Mouse (Mus musculus) liver, embryonic 13.5 days (tissue): ENCODE measurements around the gene Slc28a1. TPM values are rescaled to one million over a fixed set of nuclear protein-coding genes. Genes with fewer than 3 reads are reported as not detected.

Experiments used
- ATAC-seq: fragments of 200-750 bp; cut with Nextera tagmentation; 2 replicates; pipeline ENCODE4 v1.8.0; 2017; ENCODE audit warnings: low read depth, mild to moderate bottlenecking, moderate number of reproducible peaks, moderate library complexity
- DNase-seq: peaks from one replicate; pipeline ENCODE4 v3.0.0; 2022
- H3K27ac ChIP-seq: fragments of 300-500 bp; sonication (generic); 2 replicates; pipeline ENCODE4 v1.5.1; 2015; ENCODE audit warnings: moderate library complexity, mild to moderate bottlenecking, inconsistent platforms
- H3K27me3 ChIP-seq: fragments of 300-500 bp; sonication (generic); 2 replicates; pipeline ENCODE4 v1.6.1; 2015; ENCODE audit warnings: mild to moderate bottlenecking, inconsistent platforms
- H3K36me3 ChIP-seq: fragments of 300-500 bp; sonication (generic); 2 replicates; pipeline ENCODE4 v1.6.1; 2015; ENCODE audit warnings: mild to moderate bottlenecking, inconsistent platforms
- H3K4me1 ChIP-seq: fragments of 300-500 bp; sonication (generic); replicated peaks from 2 replicates; pipeline ENCODE4 v1.6.1; 2015; ENCODE audit warnings: inconsistent platforms
- H3K4me2 ChIP-seq: fragments of 300-500 bp; sonication (generic); 2 replicates; pipeline ENCODE4 v1.6.1; 2015; ENCODE audit warnings: inconsistent platforms, mild to moderate bottlenecking, moderate library complexity
- H3K4me3 ChIP-seq: fragments of 300-500 bp; sonication (generic); replicated peaks from 2 replicates; pipeline ENCODE4 v1.5.1; 2015; ENCODE audit warnings: mild to moderate bottlenecking, inconsistent platforms
- H3K9ac ChIP-seq: fragments of 300-500 bp; sonication (generic); 2 replicates; pipeline ENCODE4 v1.6.1; 2015; ENCODE audit warnings: mild to moderate bottlenecking, inconsistent platforms
- H3K9me3 ChIP-seq: fragments of 300-500 bp; sonication (generic); replicated peaks from 2 replicates; pipeline ENCODE4 v1.6.1; 2016; ENCODE audit warnings: inconsistent platforms
- WGBS: fragments of 180-500 bp; shearing (Covaris S2); methylation state at CpG from one replicate; pipeline ENCODE4 v1.1.7; 2015; ENCODE audit not compliant: insufficient replicate concordance; 5-methylcytosine and 5-hydroxymethylcytosine counted together
- polyA plus RNA-seq: library from polyadenylated mRNA; unstranded; fragments of >200 nt; fragmentation: Nextera tagmentation; extraction: Ambion mirVana; gene quantifications from 2 replicates; pipeline ENCODE4 v1.2.1, GENCODE M21; 2015

The Slc28a1 gene
- polyA plus RNA-seq, 1 experiment from 2014 or later = 0.54 TPM

DNA sequence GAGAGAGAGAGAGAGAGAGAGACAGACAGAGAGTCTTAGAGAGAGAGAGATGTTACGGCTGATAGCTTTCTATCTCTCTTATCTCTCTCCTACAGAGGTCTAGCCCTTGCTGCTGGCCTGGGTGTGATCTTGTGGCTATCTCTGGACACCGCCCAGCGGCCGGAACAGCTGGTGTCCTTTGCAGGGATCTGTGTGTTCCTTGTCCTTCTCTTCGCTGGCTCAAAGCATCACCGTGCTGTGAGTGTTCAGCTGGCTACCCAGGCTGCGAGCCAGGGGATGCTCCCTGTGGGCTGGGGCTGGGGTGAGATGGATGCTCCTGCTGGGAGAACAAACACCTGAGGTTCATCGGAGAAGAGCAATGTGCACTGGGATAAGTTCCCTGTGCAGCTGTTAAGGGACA lies 10.2 kb downstream of the Slc28a1 start:
- Histone ChIP-seq H3K4me1 (peaks cover 42% of the 10 kb centered on the region), H3K9ac (peak overlapping the region; percentile 62), H3K9me3 (no peaks in the 10 kb centered on the region), H3K4me2 (peak overlapping the region; percentile 69), H3K4me3 (peak overlapping the region; percentile 35), H3K36me3 (no peaks in the 10 kb centered on the region), H3K27ac (peak overlapping the region; percentile 88), H3K27me3 (no peaks in the 10 kb centered on the region; the same call in 1 of the 2 replicates)
- WGBS = 38% methylated on average over 8 of the region's 8 CpGs
- DNase-seq (peak; percentile 70), ATAC-seq (peak; percentile 89)

DNA sequence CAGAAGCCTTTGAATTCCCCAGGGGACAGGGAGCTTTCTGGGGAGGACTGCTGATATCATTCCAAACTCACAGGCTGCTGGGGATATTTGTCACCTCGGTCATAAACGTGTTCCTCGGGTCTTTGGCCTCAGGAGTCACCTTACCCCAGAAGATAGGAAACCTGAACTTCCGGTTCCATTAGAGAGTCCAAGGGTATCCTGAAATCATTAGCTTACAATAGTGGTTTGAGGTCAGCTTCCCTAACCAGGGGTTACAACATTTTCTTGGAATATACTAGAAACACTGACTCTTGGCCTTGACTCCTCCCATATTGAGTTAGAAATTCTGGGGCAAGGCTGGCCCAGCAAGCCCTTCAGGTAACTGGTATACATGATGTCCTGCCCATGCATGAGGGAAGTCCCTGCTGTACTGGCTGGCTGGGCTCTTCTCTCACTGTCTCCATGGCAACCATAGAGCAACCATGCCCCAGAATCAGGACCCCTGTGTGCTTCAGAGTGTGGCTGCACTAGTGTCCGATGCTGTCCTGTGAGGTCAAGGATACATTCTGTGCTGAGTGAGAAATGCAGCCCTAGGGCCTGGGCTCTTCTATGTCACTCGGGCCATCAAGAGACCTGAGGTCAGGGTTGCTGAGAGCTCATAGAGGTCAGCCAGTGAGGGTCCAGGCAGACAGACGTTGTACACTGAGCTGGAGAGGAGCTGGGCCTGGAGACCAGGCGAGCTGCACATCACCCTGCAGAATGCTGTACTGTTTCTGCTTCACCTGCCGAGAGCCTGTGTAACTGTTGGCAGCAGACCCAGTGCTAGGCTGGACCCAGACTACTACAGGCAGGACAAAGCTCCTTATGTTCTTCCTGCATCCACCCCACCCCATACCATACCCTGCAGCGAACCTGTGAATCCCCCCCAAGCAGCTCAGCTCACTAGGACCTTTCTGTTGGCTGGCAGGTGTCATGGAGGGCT lies 10.9 kb downstream of the Slc28a1 start:
- H3K36me3 ChIP-seq = no peaks in the 10 kb centered on the region
- ATAC-seq (no peak), DNase-seq (no peak)
- peak overlapping the region; percentile 88 for H3K27ac ChIP-seq
- WGBS = 64% methylated on average over 10 of the region's 10 CpGs
- no peaks in the 10 kb centered on the region for H3K9me3 ChIP-seq
- H3K4me2 ChIP-seq = peak overlapping the region; percentile 69
- peak overlapping the region; percentile 35 for H3K4me3 ChIP-seq
- H3K27me3 ChIP-seq = no peaks in the 10 kb centered on the region; the same call in 1 of the 2 replicates
- peaks cover 42% of the 10 kb centered on the region for H3K4me1 ChIP-seq
- peak overlapping the region; percentile 62 for H3K9ac ChIP-seq

DNA sequence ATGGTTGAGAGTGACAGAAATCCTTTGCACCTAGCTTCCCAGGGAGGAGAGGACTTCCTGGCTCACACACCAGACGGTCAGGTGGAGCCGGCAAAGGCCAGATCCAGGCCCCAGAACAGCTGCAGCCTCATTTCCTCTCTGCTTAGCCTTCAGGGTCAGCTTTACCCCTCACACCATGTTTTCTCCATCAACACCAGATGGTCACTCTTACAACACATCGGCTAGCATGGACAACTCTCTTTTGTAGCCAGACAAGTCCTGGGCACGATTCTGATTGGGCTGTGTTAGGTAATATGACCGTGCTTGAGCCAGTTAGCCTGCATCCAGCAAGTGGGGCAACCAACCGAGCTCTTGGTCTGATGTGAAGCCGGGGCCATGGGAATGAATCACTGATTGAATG lies 17.3 kb downstream of the Slc28a1 start:
- H3K27ac ChIP-seq = no peak overlapping the region
- H3K9ac ChIP-seq = no peak overlapping the region
- no peaks in the 10 kb centered on the region for H3K9me3 ChIP-seq
- 61% methylated on average over 7 of the region's 7 CpGs for WGBS
- H3K27me3 ChIP-seq = no peaks in the 10 kb centered on the region; the same call in 1 of the 2 replicates
- peaks cover 8% of the 10 kb centered on the region for H3K4me1 ChIP-seq
- H3K4me2 ChIP-seq = no peak overlapping the region
- H3K4me3 ChIP-seq = no peak overlapping the region
- no peak for DNase-seq
- no peak for ATAC-seq
- H3K36me3 ChIP-seq = no peaks in the 10 kb centered on the region

DNA sequence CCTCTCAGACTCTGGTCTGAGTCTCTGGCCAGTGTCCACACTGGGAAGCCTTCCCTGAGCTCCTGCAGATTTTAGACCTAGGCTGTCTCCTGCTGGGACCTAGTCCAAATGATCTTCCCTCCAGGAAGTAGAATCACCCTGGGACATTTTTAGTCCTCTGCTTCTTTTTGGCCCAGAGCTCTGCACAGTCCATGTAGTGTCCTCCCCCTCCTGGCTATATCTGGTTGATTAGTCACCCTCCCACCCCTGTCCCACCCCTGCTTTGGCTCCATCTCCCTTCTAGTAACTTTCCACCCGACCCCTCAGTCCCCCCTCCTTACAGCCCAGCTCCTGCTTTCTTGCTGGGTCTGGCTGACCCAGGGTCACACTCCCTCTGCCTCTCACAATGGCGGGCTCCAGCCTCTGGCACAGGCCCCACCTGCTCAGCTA lies 18.3 kb downstream of the Slc28a1 start:
- no peak overlapping the region for H3K9ac ChIP-seq
- H3K4me3 ChIP-seq = no peak overlapping the region
- no peaks in the 10 kb centered on the region for H3K36me3 ChIP-seq
- 34% methylated on average over 2 of the region's 2 CpGs for WGBS
- DNase-seq (no peak), ATAC-seq (no peak)
- H3K4me1 ChIP-seq = peaks cover 8% of the 10 kb centered on the region
- no peaks in the 10 kb centered on the region; the same call in 1 of the 2 replicates for H3K27me3 ChIP-seq
- H3K9me3 ChIP-seq = no peaks in the 10 kb centered on the region
- H3K4me2 ChIP-seq = no peak overlapping the region
- H3K27ac ChIP-seq = no peak overlapping the region

DNA sequence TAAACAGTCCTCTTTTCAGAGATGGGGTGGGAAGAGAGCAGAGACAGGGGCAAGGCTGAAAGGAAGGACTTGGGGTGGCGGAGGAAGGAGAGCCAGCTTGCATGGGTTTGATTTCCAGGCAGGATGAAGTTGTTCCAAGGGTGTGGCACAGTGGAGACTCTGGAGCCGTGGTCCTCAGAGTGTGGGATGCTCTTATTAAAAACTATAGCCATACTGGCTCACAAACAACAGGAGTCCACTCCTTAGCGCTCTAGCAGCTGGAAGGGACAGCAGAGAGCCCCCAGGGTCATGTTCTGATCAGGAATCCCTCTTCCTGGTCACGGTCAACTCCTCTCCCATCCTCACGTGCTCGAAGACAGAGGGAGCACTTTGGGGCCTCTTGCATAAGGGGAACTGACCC lies 18.8 kb downstream of the Slc28a1 start:
- Histone ChIP-seq H3K4me1 (peaks cover 8% of the 10 kb centered on the region), H3K27me3 (no peaks in the 10 kb centered on the region; the same call in 1 of the 2 replicates), H3K36me3 (no peaks in the 10 kb centered on the region), H3K4me3 (no peak overlapping the region), H3K9ac (no peak overlapping the region), H3K27ac (no peak overlapping the region), H3K9me3 (no peaks in the 10 kb centered on the region), H3K4me2 (no peak overlapping the region)
- WGBS = 61% methylated on average over 6 of the region's 6 CpGs
- ATAC-seq = no peak
- DNase-seq = no peak

DNA sequence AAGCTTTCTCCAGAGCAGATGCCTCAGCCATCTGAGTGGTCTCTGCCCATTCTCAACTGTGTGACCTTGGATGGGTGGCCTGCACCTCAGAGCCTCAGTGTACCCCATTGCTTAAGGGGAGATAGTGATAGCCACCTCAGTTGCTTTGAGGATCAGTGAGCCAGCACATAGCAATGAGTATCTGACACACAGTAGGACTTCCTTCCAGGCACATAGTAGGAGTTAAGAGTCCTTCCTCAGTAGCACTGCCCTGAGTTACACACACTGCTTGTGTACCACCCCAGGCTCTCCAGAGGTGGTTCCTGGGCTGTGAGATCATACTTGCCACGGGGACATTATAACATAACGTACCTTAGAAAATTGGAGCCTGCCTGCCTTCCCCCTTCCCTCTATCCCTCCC lies 19.3 kb downstream of the Slc28a1 start:
- 55% methylated on average over 2 of the region's 2 CpGs for WGBS
- no peak overlapping the region for H3K27ac ChIP-seq
- peaks cover 8% of the 10 kb centered on the region for H3K4me1 ChIP-seq
- H3K4me3 ChIP-seq = no peak overlapping the region
- H3K36me3 ChIP-seq = no peaks in the 10 kb centered on the region
- H3K9me3 ChIP-seq = no peaks in the 10 kb centered on the region
- DNase-seq (no peak), ATAC-seq (no peak)
- H3K9ac ChIP-seq = no peak overlapping the region
- H3K4me2 ChIP-seq = no peak overlapping the region
- no peaks in the 10 kb centered on the region; the same call in 1 of the 2 replicates for H3K27me3 ChIP-seq

DNA sequence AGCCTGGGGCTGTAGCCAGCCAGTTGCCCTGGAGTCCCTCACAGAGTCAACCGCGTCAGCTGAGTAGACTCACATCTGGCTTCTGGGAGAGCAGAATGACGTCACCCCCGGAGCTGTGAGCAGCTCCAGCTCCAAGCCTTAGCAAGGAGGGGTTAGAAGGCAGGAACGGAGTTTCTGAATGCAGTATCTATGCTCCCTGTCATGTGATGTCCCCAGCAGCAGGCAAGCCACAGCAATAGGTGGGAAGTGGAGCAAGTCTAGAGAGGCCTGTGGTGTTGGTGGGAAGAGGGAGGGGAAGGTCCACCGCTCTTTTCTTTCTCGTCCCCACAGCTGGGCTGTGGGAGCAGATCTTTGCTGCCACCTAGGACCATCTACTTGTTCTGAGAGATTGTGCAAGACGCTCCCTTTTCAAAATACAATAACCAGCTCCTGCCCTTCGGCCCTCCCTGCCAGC lies 20.0 kb downstream of the Slc28a1 start:
- H3K4me3 ChIP-seq = no peak overlapping the region

DNA sequence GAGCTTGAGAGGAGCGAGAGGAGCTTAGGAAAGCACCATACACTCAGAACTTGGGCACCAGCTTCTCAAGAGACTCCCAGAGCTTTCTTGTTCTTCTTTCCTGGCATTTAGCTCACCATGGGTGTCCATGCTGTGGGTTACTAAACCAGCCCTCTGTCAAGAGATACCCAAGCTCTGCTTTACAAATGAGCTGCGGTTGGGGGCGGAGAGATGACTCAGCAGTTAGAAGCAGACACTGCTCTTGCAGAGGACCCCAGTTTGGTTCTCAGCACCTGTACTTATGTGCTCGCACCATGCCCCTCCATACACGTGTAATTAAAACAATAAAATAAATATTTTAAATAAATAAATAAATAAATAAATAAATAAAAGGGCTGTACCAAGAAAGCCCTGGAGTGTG lies 22.7 kb downstream of the Slc28a1 start:
- H3K4me1 ChIP-seq = peaks cover 8% of the 10 kb centered on the region
- no peak overlapping the region for H3K4me2 ChIP-seq
- no peak overlapping the region for H3K27ac ChIP-seq
- WGBS = 66% methylated on average over 5 of the region's 5 CpGs
- DNase-seq = no peak
- H3K4me3 ChIP-seq = no peak overlapping the region
- H3K9me3 ChIP-seq = no peaks in the 10 kb centered on the region
- ATAC-seq = no peak
- H3K36me3 ChIP-seq = no peaks in the 10 kb centered on the region
- H3K9ac ChIP-seq = no peak overlapping the region
- H3K27me3 ChIP-seq = no peaks in the 10 kb centered on the region; the same call in 1 of the 2 replicates

More for the DNA sequence above, 20.0 kb downstream of the Slc28a1 start:
- ATAC-seq (peak; percentile 59), DNase-seq (no peak)
- H3K36me3 ChIP-seq = no peaks in the 10 kb centered on the region
- no peaks in the 10 kb centered on the region; the same call in 1 of the 2 replicates for H3K27me3 ChIP-seq
- 18% methylated on average over 9 of the region's 9 CpGs for WGBS
- H3K27ac ChIP-seq = no peak overlapping the region
- no peaks in the 10 kb centered on the region for H3K9me3 ChIP-seq
- peak overlapping the region; percentile 25; the same call in 1 of the 2 replicates for H3K4me2 ChIP-seq
- peaks cover 8% of the 10 kb centered on the region for H3K4me1 ChIP-seq
- no peak overlapping the region for H3K9ac ChIP-seq

DNA sequence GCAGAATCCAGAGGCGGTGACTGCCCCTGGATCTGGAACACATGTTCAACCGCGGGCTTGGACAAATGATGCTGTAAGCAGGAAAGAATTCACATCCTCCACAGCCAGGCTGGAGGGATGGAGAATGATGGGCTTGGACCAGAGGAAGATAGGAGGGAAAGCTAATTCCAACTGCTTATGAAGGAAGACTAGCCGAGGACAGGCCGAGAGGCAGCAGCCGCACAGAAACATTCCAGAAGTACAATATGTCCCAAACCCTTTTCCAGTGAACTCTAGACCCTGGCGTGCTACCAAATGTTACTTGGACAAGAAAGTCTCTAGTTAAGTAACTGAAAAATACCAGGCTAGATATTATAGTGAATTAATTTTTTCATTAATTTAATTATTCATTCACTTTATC lies 24.5 kb downstream of the Slc28a1 start:
- WGBS = 80% methylated on average over 7 of the region's 7 CpGs
- no peak overlapping the region for H3K27ac ChIP-seq
- ATAC-seq (no peak), DNase-seq (no peak)
- H3K36me3 ChIP-seq = no peaks in the 10 kb centered on the region
- no peak overlapping the region for H3K4me3 ChIP-seq
- no peak overlapping the region for H3K9ac ChIP-seq
- no peaks in the 10 kb centered on the region for H3K9me3 ChIP-seq
- peaks cover 6% of the 10 kb centered on the region for H3K4me1 ChIP-seq
- no peak overlapping the region for H3K4me2 ChIP-seq
- H3K27me3 ChIP-seq = no peaks in the 10 kb centered on the region; the same call in 1 of the 2 replicates

DNA sequence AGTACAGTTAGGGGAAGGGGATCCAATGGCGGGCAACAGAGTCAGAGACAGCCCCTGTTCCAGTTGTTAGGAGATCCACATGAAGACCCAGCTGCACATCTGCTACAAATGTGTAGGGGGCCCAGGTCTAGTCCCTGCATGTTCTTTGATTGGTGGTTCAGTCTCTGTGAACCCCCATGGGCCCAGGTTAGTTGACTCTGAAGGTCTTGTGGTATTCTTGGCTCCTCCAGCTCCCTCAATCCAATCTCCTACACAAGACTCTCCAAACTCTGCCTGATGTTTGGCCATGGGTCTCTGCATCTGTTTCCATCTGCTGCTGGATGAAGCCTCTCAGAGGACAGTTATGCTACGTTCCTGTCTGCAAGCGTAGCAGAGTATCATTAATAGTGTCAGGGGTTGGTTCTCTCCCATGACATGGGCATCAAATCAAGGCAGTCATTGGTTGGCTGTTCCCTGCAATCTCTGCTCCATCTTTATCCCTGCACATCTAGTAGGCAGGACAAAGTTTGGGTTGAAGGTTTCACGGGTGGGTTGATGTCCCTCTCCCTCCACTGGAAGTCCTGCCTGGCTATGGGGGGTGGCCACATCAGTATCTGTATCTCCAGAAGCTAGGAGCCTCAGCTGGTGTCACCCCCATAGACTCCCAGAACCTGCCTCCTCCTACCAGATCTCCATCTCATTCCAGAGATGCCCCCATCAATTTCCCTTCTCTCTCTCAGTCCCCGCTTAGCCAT lies 25.2 kb downstream of the Slc28a1 start:
- Histone ChIP-seq H3K27me3 (no peaks in the 10 kb centered on the region; the same call in 1 of the 2 replicates), H3K27ac (no peak overlapping the region), H3K9me3 (no peaks in the 10 kb centered on the region), H3K4me3 (no peak overlapping the region), H3K4me1 (peaks cover 3% of the 10 kb centered on the region), H3K9ac (no peak overlapping the region), H3K4me2 (no peak overlapping the region), H3K36me3 (no peaks in the 10 kb centered on the region)
- ATAC-seq = no peak
- DNase-seq = no peak
- 66% methylated on average over 5 of the region's 5 CpGs for WGBS

DNA sequence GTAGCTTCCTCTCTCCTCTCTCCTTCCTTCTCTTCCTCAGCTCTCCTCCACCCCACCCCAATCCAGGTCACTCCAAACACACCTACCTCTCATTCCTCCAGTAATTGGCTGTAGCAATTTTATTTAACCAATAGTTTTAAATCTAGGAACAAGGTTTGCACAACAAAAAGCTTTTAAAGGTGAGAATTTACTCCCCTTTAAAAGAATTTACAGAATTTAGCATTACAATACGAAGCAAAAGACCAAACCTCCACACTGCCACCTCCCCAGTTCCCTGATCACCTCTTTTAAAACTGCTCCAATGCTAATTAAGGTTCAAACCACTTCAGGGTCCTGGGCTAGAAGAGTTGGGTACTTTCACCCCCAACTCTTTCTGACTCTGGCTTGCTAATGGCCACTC lies 26.9 kb downstream of the Slc28a1 start:
- Histone ChIP-seq H3K36me3 (no peaks in the 10 kb centered on the region), H3K4me2 (no peak overlapping the region), H3K4me3 (no peak overlapping the region), H3K4me1 (no peaks in the 10 kb centered on the region), H3K9me3 (no peaks in the 10 kb centered on the region), H3K27ac (no peak overlapping the region), H3K27me3 (no peaks in the 10 kb centered on the region; the same call in 1 of the 2 replicates), H3K9ac (no peak overlapping the region)
- WGBS = 57% methylated on average over 1 of the region's 1 CpGs
- ATAC-seq = no peak
- DNase-seq = no peak
